Mouse (Mus musculus) ES-E14 (cell line): Measurements from ENCODE around the gene Ppard.

Experiments used
- HCFC1 ChIP-seq: IDR thresholded peaks from 2 replicates; pipeline ENCODE4 v1.6.1; 2012; ENCODE audit warnings: low read length, inconsistent platforms, borderline replicate concordance; ENCODE audit not compliant: insufficient read depth
- MAFK ChIP-seq: IDR thresholded peaks from 2 replicates; pipeline ENCODE4 v1.6.1; 2014; ENCODE audit warnings: mild to moderate bottlenecking, low read depth, low read length, inconsistent platforms; ENCODE audit not compliant: insufficient read depth
- ZNF384 ChIP-seq: IDR thresholded peaks from 2 replicates; pipeline ENCODE4 v1.6.1; 2012; ENCODE audit warnings: low read depth, low read length, inconsistent platforms

DNA sequence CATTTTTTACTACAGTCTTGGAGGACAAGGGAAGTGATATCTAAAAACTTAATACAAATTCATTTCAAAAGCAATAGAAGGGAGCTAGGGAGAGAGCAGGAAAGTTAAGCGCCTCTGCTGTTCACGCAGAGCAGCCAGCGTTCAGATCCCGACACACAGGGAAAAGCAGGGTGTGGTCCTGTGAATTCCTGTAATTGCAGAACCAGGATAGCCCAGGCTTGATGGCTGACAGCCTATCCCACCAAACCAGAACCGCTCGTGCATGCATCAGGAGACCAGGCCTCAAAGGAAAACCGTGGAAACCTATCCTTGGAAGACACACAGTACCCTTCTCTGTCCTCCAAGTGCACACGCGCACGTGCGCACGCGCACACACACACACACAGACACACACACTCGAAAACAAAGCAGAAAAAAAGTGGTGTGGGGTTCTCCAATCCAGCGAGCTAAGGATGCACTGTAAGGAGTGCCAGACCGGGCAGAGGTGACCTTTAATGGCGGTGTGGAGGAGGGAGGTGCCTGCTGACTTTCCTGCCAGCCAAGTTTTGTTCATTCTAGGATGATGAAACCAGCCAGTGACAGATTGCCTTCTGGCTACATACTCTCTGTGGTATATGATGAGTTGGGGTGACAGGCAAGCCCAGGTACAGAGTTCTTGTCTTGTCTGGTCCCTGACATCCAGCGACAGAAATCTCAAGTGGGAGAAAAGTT is 1.3 kb upstream of the Ppard start:
- TF ChIP-seq MAFK (no peak), HCFC1 (no peak), ZNF384 (no peak)
